Mouse (Mus musculus) heart, postnatal 0 days (tissue): ENCODE measurements around the gene Cdyl. TPM values are rescaled to one million over a fixed set of nuclear protein-coding genes. Genes with fewer than 3 reads are reported as not detected.
A peak's percentile ranks its signal among the peaks of the same experiment; 100 is the strongest.

Experiments used
- ATAC-seq: fragments of 200-750 bp; cut with Nextera tagmentation; 2 replicates; pipeline ENCODE4 v1.8.0; 2017; ENCODE audit warnings: low read depth, moderate number of reproducible peaks, moderate library complexity; ENCODE audit not compliant: insufficient read depth
- DNase-seq: peaks from one replicate; pipeline ENCODE4 v3.0.0-alpha.2; 2016; ENCODE audit warnings: low spot score
- H3K27ac ChIP-seq: fragments of 300-500 bp; sonication (generic); 2 replicates; pipeline ENCODE4 v1.5.1; 2014; ENCODE audit warnings: low read depth, mild to moderate bottlenecking
- H3K27me3 ChIP-seq: fragments of 300-500 bp; sonication (generic); 2 replicates; pipeline ENCODE4 v1.6.1; 2014; ENCODE audit warnings: low read length, mixed read lengths; ENCODE audit not compliant: control insufficient read depth, insufficient read depth
- H3K36me3 ChIP-seq: fragments of 300-500 bp; sonication (generic); replicated peaks from 2 replicates; pipeline ENCODE4 v1.6.1; 2014; ENCODE audit warnings: low read length, mixed read lengths; ENCODE audit not compliant: control insufficient read depth, insufficient read depth
- H3K4me1 ChIP-seq: fragments of 300-500 bp; sonication (generic); 2 replicates; pipeline ENCODE4 v1.6.1; 2014; ENCODE audit warnings: antibody characterized with exemption; ENCODE audit not compliant: control insufficient read depth, insufficient read depth
- H3K4me2 ChIP-seq: fragments of 300-500 bp; sonication (generic); 2 replicates; pipeline ENCODE4 v1.6.1; 2014; ENCODE audit warnings: low read depth, mild to moderate bottlenecking, low read length, moderate library complexity
- H3K4me3 ChIP-seq: fragments of 300-500 bp; sonication (generic); 2 replicates; pipeline ENCODE4 v1.5.1; 2014; ENCODE audit warnings: low read depth, low read length
- H3K9ac ChIP-seq: fragments of 300-500 bp; sonication (generic); replicated peaks from 2 replicates; pipeline ENCODE4 v1.6.1; 2014; ENCODE audit warnings: low read depth, low read length, mixed read lengths
- H3K9me3 ChIP-seq: fragments of 300-500 bp; sonication (generic); replicated peaks from 2 replicates; pipeline ENCODE4 v1.6.1; 2016; ENCODE audit warnings: low read length; ENCODE audit not compliant: control insufficient read depth
- CTCF ChIP-seq: IDR thresholded peaks from 2 replicates; pipeline ENCODE4 v1.5.1; 2016; ENCODE audit warnings: antibody characterized with exemption, control low read depth, low read depth
- EP300 ChIP-seq: IDR thresholded peaks from 2 replicates; pipeline ENCODE4 v1.6.1; 2016; ENCODE audit warnings: antibody characterized with exemption, low read depth
- WGBS: fragments of 180-500 bp; shearing (Covaris S2); extraction: QIAGEN DNeasy Blood & Tissue Kit; methylation state at CpG from one replicate; pipeline ENCODE4 v1.1.7; 2014; 5-methylcytosine and 5-hydroxymethylcytosine counted together
- polyA plus RNA-seq: library from polyadenylated mRNA; unstranded; fragments of >200 nt; fragmentation: Nextera tagmentation; extraction: Ambion mirVana; gene quantifications from 2 replicates; pipeline ENCODE4 v1.2.1, GENCODE M21; 2015
- total RNA-seq: library from RNA; depleted of rRNA; stranded (reverse); fragments of >200 nt; gene quantifications from 2 replicates; pipeline ENCODE4 v1.2.3, GENCODE M21; 2014; ENCODE audit warnings: low replicate concordance

Gene Cdyl
- total and polyA plus RNA-seq, 2 experiments from 2014 or later = 6.1 to 9.2 TPM

- no peak overlapping the region for H3K27ac ChIP-seq
- no peak overlapping the region for H3K4me2 ChIP-seq
- ATAC-seq = no peak
- 0 out of 2 replicates have a peak, but pooled peaks cover 1% of the 10 kb centered on the region for H3K36me3 ChIP-seq
- 62% methylated on average over 11 of the region's 11 CpGs for WGBS
- no peaks in the 10 kb centered on the region for H3K9me3 ChIP-seq
- TF ChIP-seq CTCF (no peak), EP300 (no peak)
- no peak overlapping the region for H3K4me3 ChIP-seq
- no peak overlapping the region for H3K9ac ChIP-seq
- no peaks in the 10 kb centered on the region for H3K27me3 ChIP-seq
- DNase-seq = no peak
- peaks cover 56% of the 10 kb centered on the region for H3K4me1 ChIP-seq
Measured at GRCm38 (mm10) chr13:35811361-35812190, 151.9 kb downstream of the Cdyl start.

DNA sequence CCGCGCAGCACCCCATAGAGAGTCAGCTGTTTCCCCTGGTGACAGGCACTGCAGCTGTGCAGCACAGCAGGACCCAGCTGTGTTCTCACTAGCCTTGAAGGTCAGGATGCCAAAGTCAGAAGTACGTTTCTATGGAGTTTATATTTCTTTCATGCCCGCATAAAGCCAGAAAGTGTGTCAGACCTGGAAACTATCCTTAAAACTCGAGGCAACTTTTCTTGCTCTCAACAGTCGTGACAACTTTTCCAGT is 152.5 kb downstream of the Cdyl start:
- no peak for TF ChIP-seq CTCF
- H3K36me3 ChIP-seq = peaks cover 6% of the 10 kb centered on the region; the same call in 1 of the 2 replicates

DNA sequence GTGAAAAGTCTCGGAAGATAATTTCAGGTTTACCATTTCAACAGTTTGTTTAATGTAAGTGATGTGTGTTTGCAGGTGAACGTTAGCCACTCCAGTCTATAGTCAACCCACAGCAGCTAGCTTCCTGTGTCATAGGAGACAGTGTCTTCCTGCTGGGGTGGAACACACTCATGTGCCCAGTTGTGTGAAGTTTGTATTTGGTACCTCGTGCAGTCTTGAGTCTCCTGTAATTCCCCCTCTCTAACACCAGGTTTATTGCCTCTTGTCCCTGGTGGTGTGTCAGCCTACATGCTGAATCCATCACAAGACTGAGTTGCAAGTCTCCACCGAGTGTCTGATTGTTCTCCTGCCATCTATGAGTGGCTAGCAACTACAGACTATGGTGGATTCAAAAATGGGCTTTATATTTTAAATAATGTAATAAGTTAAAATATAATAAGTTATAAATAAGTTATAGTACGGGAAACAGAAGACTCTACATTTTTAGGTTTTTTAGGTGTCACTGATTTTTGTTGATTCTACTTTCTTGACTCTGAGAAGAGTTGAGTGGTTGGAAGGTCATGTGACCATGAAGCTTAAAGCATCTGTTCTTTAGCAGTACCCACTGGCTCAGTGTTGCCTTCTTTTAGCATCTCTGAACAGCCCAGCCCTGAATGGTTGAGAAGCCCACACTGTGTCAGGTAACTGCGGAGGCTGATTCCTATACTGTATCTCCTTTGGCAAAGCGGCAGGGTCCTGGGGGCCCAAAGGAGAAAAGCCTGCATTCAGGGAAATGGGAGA is 153.9 kb downstream of the Cdyl start:
- Histone ChIP-seq H3K27me3 (no peaks in the 10 kb centered on the region), H3K27ac (no peak overlapping the region), H3K9me3 (no peaks in the 10 kb centered on the region), H3K4me2 (no peak overlapping the region), H3K36me3 (peaks cover 10% of the 10 kb centered on the region; the same call in 1 of the 2 replicates), H3K4me3 (no peak overlapping the region), H3K4me1 (peaks cover 65% of the 10 kb centered on the region), H3K9ac (no peak overlapping the region)
- ATAC-seq (no peak), DNase-seq (no peak)
- WGBS = 87% methylated on average over 7 of the region's 7 CpGs
- no peak for TF ChIP-seq EP300
- TF ChIP-seq CTCF = no peak

More for the DNA sequence above, 152.5 kb downstream of the Cdyl start:
- no peak overlapping the region for H3K9ac ChIP-seq
- H3K4me1 ChIP-seq = peaks cover 61% of the 10 kb centered on the region
- WGBS = 72% methylated on average over 6 of the region's 6 CpGs
- H3K4me3 ChIP-seq = no peak overlapping the region
- no peaks in the 10 kb centered on the region for H3K9me3 ChIP-seq
- DNase-seq (no peak), ATAC-seq (no peak)
- no peak overlapping the region for H3K4me2 ChIP-seq
- no peak overlapping the region for H3K27ac ChIP-seq
- H3K27me3 ChIP-seq = no peaks in the 10 kb centered on the region

GRCm38 (mm10) chr13:35815205-35815726 is 155.6 kb downstream of the Cdyl start:
- Histone ChIP-seq H3K9me3 (no peaks in the 10 kb centered on the region), H3K4me3 (no peak overlapping the region), H3K36me3 (peaks cover 22% of the 10 kb centered on the region; the same call in 1 of the 2 replicates), H3K4me2 (no peak overlapping the region), H3K9ac (no peak overlapping the region), H3K4me1 (peaks cover 50% of the 10 kb centered on the region), H3K27ac (no peak overlapping the region), H3K27me3 (no peaks in the 10 kb centered on the region)
- DNase-seq = no peak
- 77% methylated on average over 8 of the region's 8 CpGs for WGBS
- TF ChIP-seq CTCF = no peak
- no peak for TF ChIP-seq EP300
- no peak for ATAC-seq

DNA sequence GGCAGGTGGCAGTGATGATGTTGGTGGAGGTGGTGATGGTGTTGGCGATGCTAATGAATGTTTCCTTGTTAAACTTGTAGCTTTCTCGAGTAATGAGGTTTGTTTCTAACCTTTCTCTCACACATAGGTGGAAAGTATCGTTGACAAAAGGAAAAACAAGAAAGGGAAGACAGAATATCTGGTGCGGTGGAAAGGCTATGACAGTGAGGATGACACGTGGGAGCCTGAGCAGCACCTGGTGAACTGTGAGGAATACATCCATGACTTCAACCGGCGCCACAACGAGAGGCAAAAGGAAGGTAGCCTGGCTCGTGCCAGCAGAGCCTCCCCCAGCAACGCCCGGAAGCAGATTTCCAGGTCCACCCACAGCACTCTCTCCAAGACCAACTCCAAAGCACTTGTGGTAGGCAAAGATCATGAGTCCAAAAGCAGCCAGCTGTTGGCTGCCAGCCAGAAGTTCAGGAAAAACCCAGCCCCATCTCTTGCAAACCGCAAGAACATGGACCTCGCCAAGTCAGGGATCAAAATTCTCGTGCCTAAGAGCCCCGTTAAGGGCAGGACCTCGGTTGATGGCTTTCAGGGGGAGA is 156.2 kb downstream of the Cdyl start:
- H3K27ac ChIP-seq = peak overlapping the region; percentile 48; the same call in 1 of the 2 replicates
- peaks cover 47% of the 10 kb centered on the region for H3K4me1 ChIP-seq
- no peak; the same call in 1 of the 2 replicates for ATAC-seq
- peak overlapping the region; percentile 28; the same call in 1 of the 2 replicates for H3K4me2 ChIP-seq
- DNase-seq = peak; percentile 73
- no peaks in the 10 kb centered on the region for H3K27me3 ChIP-seq
- H3K9ac ChIP-seq = 0 out of 2 replicates have a peak overlapping the region, but pooled peaks have one; percentile 10
- 45% methylated on average over 16 of the region's 16 CpGs for WGBS
- H3K4me3 ChIP-seq = no peak overlapping the region
- H3K36me3 ChIP-seq = peaks cover 24% of the 10 kb centered on the region; the same call in 1 of the 2 replicates
- TF ChIP-seq EP300 = no peak
- no peak for TF ChIP-seq CTCF
- no peaks in the 10 kb centered on the region for H3K9me3 ChIP-seq
